Mouse (Mus musculus) myocyte (in vitro differentiated cells): Measurements from ENCODE around the gene Eda2r. TPM values are rescaled to one million over a fixed set of nuclear protein-coding genes. Genes with fewer than 3 reads are reported as not detected.

ENCODE experiments used
- H3K27me3 ChIP-seq: one replicate; pipeline ENCODE4 v1.6.1; 2011; ENCODE audit not compliant: control insufficient read depth, insufficient read depth, insufficient read length
- H3K36me3 ChIP-seq: one replicate; pipeline ENCODE4 v1.6.1; 2011; ENCODE audit not compliant: control insufficient read depth, insufficient read depth
- H3K4me2 ChIP-seq: one replicate; pipeline ENCODE4 v1.6.1; 2011; ENCODE audit warnings: low read depth, control low read depth
- H3K4me3 ChIP-seq: one replicate; pipeline ENCODE4 v1.5.1; 2011; ENCODE audit warnings: mild to moderate bottlenecking, control low read depth, moderate library complexity
- H3K79me2 ChIP-seq: one replicate; pipeline ENCODE4 v1.6.1; 2011; ENCODE audit not compliant: control insufficient read depth, insufficient read depth
- H3ac ChIP-seq: one replicate; pipeline ENCODE4 v1.6.1; 2011; ENCODE audit not compliant: control insufficient read depth, insufficient read length
- CEBPB ChIP-seq: IDR thresholded peaks from 2 replicates; pipeline ENCODE4 v1.6.1; 2011; ENCODE audit warnings: mild to moderate bottlenecking, moderate library complexity; ENCODE audit not compliant: poor library complexity, insufficient read depth, severe bottlenecking
- E2F4 ChIP-seq: IDR thresholded peaks from one replicate; pipeline ENCODE4 v1.6.1; 2011; ENCODE audit warnings: mild to moderate bottlenecking, control low read depth, moderate library complexity; ENCODE audit not compliant: insufficient read depth
- MAX ChIP-seq: IDR thresholded peaks from one replicate; pipeline ENCODE4 v1.6.1; 2011; ENCODE audit warnings: low read depth, mild to moderate bottlenecking, control low read depth
- MYOD1 ChIP-seq, 3 experiments: IDR thresholded peaks; one replicate each; pipeline ENCODE4 v1.6.1; 2011; ENCODE audit warnings: control low read depth in 2 of 3, low read depth in 2 of 3, mild to moderate bottlenecking in 2 of 3, moderate library complexity in 1 of 3; ENCODE audit not compliant: insufficient read length in 2 of 3, control insufficient read depth in 1 of 3
- MYOG ChIP-seq, 3 experiments: IDR thresholded peaks; one replicate each; pipeline ENCODE4 v1.6.1; 2011; ENCODE audit warnings: control low read depth in 2 of 3, low read depth in 2 of 3, mild to moderate bottlenecking in 2 of 3; ENCODE audit not compliant: insufficient read length in 2 of 3, control insufficient read depth in 1 of 3, insufficient read depth in 1 of 3
- POLR2A ChIP-seq: IDR thresholded peaks from one replicate; pipeline ENCODE4 v1.6.1; 2011; ENCODE audit warnings: low read depth, mild to moderate bottlenecking, control low read depth, moderate library complexity; ENCODE audit not compliant: insufficient read length
- POLR2AphosphoS2 ChIP-seq: IDR thresholded peaks from one replicate; pipeline ENCODE4 v1.6.1; 2011; ENCODE audit warnings: low read depth, control low read depth; ENCODE audit not compliant: insufficient read length
- REST ChIP-seq: IDR thresholded peaks from one replicate; pipeline ENCODE4 v1.6.1; 2011; ENCODE audit warnings: mild to moderate bottlenecking, control low read depth, moderate library complexity; ENCODE audit not compliant: insufficient read depth, insufficient read length
- SRF ChIP-seq: IDR thresholded peaks from one replicate; pipeline ENCODE4 v1.6.1; 2011; ENCODE audit warnings: low read depth; ENCODE audit not compliant: control insufficient read depth, insufficient read length
- TCF12 ChIP-seq: IDR thresholded peaks from one replicate; pipeline ENCODE4 v1.6.1; 2011; ENCODE audit warnings: mild to moderate bottlenecking, control low read depth; ENCODE audit not compliant: poor library complexity, insufficient read depth, severe bottlenecking
- TCF3 ChIP-seq: IDR thresholded peaks from one replicate; pipeline ENCODE4 v1.6.1; 2011; ENCODE audit warnings: low read depth, control low read depth; ENCODE audit not compliant: insufficient read length
- USF1 ChIP-seq: IDR thresholded peaks from one replicate; pipeline ENCODE4 v1.6.1; 2011; ENCODE audit warnings: low read depth, mild to moderate bottlenecking, control low read depth, moderate library complexity
- polyA plus RNA-seq: library from polyadenylated mRNA; unstranded; fragments of >200 nt; fragmentation: generic; extraction: Trizol; gene quantifications from one replicate; pipeline ENCODE4 v1.2.1, GENCODE M21; 2012; ENCODE audit warnings: missing spikeins

Gene Eda2r
- 30.2 TPM for polyA plus RNA-seq

GRCm38 (mm10) chrX:97377065-97377421 lies at the start of gene Eda2r:
Eda2r (minus strand) TSS chrX:97377216.
- Histone ChIP-seq H3K79me2 (peaks cover 35% of the 10 kb centered on the region), H3K27me3 (no peaks in the 10 kb centered on the region), H3K36me3 (no peaks in the 10 kb centered on the region), H3ac (no peak within 1 kb of the TSS), H3K4me3 (peak within 1 kb of the TSS; percentile 55), H3K4me2 (peak within 1 kb of the TSS; percentile 75)
- TF ChIP-seq TCF3 (no peak), REST (no peak), POLR2A (peak; percentile 48), CEBPB (no peak), MAX (peak; percentile 36), POLR2AphosphoS2 (peak; percentile 35)

DNA sequence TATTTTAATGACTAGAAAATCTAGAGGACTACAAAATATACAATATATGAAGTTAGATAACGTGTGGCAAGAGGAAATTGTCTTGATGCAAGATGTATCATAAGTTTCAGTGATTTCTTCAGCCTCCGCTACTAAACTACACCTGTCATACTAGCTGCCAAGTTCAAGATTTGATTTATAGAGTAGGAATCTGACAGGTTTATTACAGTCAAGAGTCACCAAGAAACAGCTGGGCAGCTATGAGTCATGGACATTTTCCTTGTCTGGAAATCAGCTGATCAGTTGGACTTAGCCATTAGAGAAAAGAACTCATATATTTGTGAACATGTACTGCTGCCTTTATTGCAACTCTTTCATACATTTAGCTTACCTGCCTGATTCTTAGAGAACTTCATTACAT lies 20.9 kb upstream of the Eda2r start:
- peak; percentile 46 for TF ChIP-seq USF1
- no peak for TF ChIP-seq REST
- no peak for TF ChIP-seq SRF
- peak in 1 of 3 experiments; percentile 16 for TF ChIP-seq MYOG (IDR thresholded peaks at IDR 0.05; ENCODE audit: control insufficient read depth in 1 of 3, insufficient read depth in 1 of 3, insufficient read length in 2 of 3, low read depth in 2 of 3)
- TF ChIP-seq POLR2A: no peak
- TF ChIP-seq POLR2AphosphoS2: no peak
- TF ChIP-seq MYOD1 (IDR thresholded peaks at IDR 0.05; ENCODE audit: control insufficient read depth in 1 of 3, insufficient read length in 2 of 3, low read depth in 2 of 3): peak; percentile 42 to 64 (median 48)
- TF ChIP-seq MAX: no peak
- TF ChIP-seq TCF12: peak; percentile 71
- no peak for TF ChIP-seq TCF3
- 0 out of 2 replicates have a peak, but pooled peaks have one; percentile 10 for TF ChIP-seq CEBPB
- no peak for TF ChIP-seq E2F4
- H3K79me2 ChIP-seq: no peaks in the 10 kb centered on the region

GRCm38 (mm10) chrX:97378076-97378475 lies 1.1 kb upstream of the Eda2r start:
- Histone ChIP-seq H3K79me2 (peaks cover 30% of the 10 kb centered on the region), H3K36me3 (no peaks in the 10 kb centered on the region), H3K4me3 (no peak overlapping the region), H3ac (no peak overlapping the region), H3K27me3 (no peaks in the 10 kb centered on the region), H3K4me2 (no peak overlapping the region)
- TF ChIP-seq E2F4: no peak
- no peak for TF ChIP-seq SRF
- TF ChIP-seq POLR2A: no peak
- TF ChIP-seq TCF12: no peak
- TF ChIP-seq MYOG (IDR thresholded peaks at IDR 0.05; ENCODE audit: control insufficient read depth in 1 of 3, insufficient read depth in 1 of 3, insufficient read length in 2 of 3, low read depth in 2 of 3): no peak
- no peak for TF ChIP-seq TCF3
- TF ChIP-seq USF1: no peak

More for the DNA sequence above, 20.9 kb upstream of the Eda2r start:
- peak overlapping the region; percentile 35 for H3K4me2 ChIP-seq
- no peak overlapping the region for H3ac ChIP-seq
- H3K27me3 ChIP-seq: no peaks in the 10 kb centered on the region
- no peaks in the 10 kb centered on the region for H3K36me3 ChIP-seq
- H3K4me3 ChIP-seq: no peak overlapping the region

GRCm38 (mm10) chrX:97376321-97377064 lies 523 bp downstream of the Eda2r start:
- H3K27me3 ChIP-seq: no peaks in the 10 kb centered on the region
- H3K4me3 ChIP-seq: peak overlapping the region; percentile 55
- no peaks in the 10 kb centered on the region for H3K36me3 ChIP-seq
- TF ChIP-seq SRF (no peak), POLR2A (peak; percentile 49), E2F4 (no peak), USF1 (peak; percentile 60), TCF12 (peak; percentile 45), POLR2AphosphoS2 (peak; percentile 62), MYOG (IDR thresholded peaks at IDR 0.05; ENCODE audit: control insufficient read depth in 1 of 3, insufficient read depth in 1 of 3, insufficient read length in 2 of 3, low read depth in 2 of 3) (peak in 2 of 3 experiments; percentile 56 to 75), MYOD1 (IDR thresholded peaks at IDR 0.05; ENCODE audit: control insufficient read depth in 1 of 3, insufficient read length in 2 of 3, low read depth in 2 of 3) (peak in 2 of 3 experiments; percentile 38 to 54)
- no peak overlapping the region for H3ac ChIP-seq
- H3K4me2 ChIP-seq: peak overlapping the region; percentile 75
- H3K79me2 ChIP-seq: peaks cover 35% of the 10 kb centered on the region

DNA sequence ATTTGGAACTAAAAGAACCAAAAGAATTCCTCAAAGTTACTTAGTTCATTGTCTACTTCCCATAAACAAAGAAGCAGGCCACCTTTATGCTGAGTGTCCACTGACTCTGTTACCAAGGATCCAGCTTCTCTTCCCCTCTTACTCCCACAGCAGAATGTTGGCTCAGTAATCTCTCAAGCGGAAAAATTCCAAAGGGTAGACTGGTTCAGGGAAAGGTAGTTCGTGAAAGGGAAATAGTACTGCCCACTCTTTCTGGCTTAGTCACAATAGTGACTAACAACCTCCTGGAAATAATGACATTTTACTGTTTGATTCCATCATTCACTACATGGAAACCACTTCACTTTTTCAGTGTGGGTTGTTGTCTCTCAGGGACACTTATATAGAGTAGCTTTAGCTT lies 4.2 kb downstream of the Eda2r start:
- H3ac ChIP-seq: no peak overlapping the region
- H3K79me2 ChIP-seq: peaks cover 41% of the 10 kb centered on the region
- peak overlapping the region; percentile 55 for H3K4me2 ChIP-seq
- peaks cover 6% of the 10 kb centered on the region for H3K36me3 ChIP-seq
- no peak for TF ChIP-seq POLR2A
- TF ChIP-seq CEBPB: no peak
- no peak for TF ChIP-seq REST
- H3K4me3 ChIP-seq: no peak overlapping the region
- H3K27me3 ChIP-seq: no peaks in the 10 kb centered on the region
